Mouse (Mus musculus): ENCODE results near the gene Top2a. TPM values are rescaled to one million over a fixed set of nuclear protein-coding genes. Genes with fewer than 3 reads are reported as not detected.
A peak's percentile ranks its signal among the peaks of the same experiment; 100 is the strongest.

Gene Top2a
- polyA plus RNA-seq, 2 experiments = 134 to 205 TPM

DNA sequence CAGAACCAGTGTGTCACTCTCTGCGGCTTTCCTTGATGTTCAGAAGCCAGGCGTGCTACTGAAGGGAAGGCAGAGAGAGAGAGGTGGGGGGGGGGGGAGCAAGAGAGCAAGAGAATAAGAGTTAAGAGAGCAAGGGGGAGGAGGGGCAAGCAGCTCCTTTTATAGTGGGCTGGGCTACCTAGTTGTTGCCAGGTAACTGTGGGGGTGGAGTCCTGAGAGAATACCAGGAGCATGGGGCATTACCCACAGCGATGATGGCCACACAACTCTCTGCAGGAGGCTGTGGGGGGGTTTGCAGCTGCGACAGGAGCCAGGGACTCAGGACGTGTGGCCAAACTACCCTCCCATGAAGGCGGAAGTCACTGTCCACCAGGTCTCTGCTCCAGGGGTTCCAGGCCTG, 1.9 kb upstream of the Top2a start:
- Histone ChIP-seq H3K27ac (replicated peaks; ENCODE audit: low read depth, low read length) (no peak overlapping the region), H3K4me2 (replicated peaks; ENCODE audit: low read depth, low read length, severe bottlenecking) (no peak overlapping the region), H3K4me1 (ENCODE audit: control insufficient read depth, insufficient read depth, low read length) (peaks cover 3% of the 10 kb centered on the region; the same call in 1 of the 2 replicates), H3K9me3 (ENCODE audit: control insufficient read depth, low read length) (no peaks in the 10 kb centered on the region), H3K27me3 (ENCODE audit: control insufficient read depth, insufficient read depth, low read length) (no peaks in the 10 kb centered on the region), H3K9ac (ENCODE audit: low read depth, low read length, severe bottlenecking) (no peak overlapping the region), H3K4me3 (replicated peaks; ENCODE audit: low read length) (no peak overlapping the region), H3K36me3 (ENCODE audit: control insufficient read depth, insufficient read depth, low read length) (peaks cover 13% of the 10 kb centered on the region)
- 87% methylated on average over 6 of the region's 6 CpGs for WGBS
- TF ChIP-seq POLR2A (IDR thresholded peaks at IDR 0.05; ENCODE audit: borderline replicate concordance, extremely low read depth, insufficient read depth, insufficient read length) = no peak
- no peak for DNase-seq (ENCODE audit: low spot score)
- ATAC-seq (ENCODE audit: low FRiP score, low read depth) = no peak

DNA sequence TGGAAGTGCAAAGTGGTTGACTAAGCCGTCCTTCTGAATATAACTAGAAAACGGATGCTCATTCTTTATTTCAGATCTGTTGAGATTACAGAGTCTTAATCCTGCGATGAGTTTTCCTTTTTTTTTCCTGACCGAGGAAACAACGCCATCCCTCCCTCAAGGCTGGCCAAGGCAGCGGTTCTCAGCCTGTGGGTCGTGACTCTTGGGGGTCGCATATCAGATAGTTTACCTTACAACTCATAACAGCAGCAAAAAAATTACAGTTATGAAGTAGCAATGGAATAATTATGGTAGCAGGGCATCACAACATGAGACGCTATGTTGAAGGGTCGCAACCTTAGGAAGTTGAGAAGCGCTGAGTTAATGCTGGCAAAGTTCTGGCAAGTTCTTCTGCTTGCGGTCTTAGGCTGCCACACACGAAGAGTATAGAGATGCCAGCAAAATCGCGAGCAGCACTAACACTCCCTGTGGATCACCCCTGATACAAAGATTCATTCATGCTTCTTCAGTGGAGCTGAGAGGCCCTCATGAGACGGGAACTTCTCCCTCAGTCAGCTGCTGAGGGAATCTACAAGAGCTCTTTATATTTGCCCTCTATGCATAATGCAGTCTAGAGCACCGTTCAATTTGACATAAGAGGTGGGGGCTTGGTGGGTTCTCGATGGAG, 612 bp upstream of the Top2a start:
- TF ChIP-seq POLR2A (IDR thresholded peaks at IDR 0.05; ENCODE audit: borderline replicate concordance, extremely low read depth, insufficient read depth, insufficient read length) = no peak
- DNase-seq (ENCODE audit: low spot score) = peak; percentile 21
- H3K36me3 ChIP-seq (ENCODE audit: control insufficient read depth, insufficient read depth, low read length) = peaks cover 24% of the 10 kb centered on the region
- peak overlapping the region; percentile 69 for H3K4me3 ChIP-seq (replicated peaks; ENCODE audit: low read length)
- H3K27me3 ChIP-seq (ENCODE audit: control insufficient read depth, insufficient read depth, low read length) = no peaks in the 10 kb centered on the region
- WGBS = 47% methylated on average over 18 of the region's 18 CpGs
- peaks cover 5% of the 10 kb centered on the region; the same call in 1 of the 2 replicates for H3K4me1 ChIP-seq (ENCODE audit: control insufficient read depth, insufficient read depth, low read length)
- peak; percentile 11 for ATAC-seq (ENCODE audit: low FRiP score, low read depth)
- H3K27ac ChIP-seq (replicated peaks; ENCODE audit: low read depth, low read length) = peak overlapping the region; percentile 61; the same call in 1 of the 2 replicates
- H3K4me2 ChIP-seq (replicated peaks; ENCODE audit: low read depth, low read length, severe bottlenecking) = peak overlapping the region; percentile 49
- H3K9ac ChIP-seq (ENCODE audit: low read depth, low read length, severe bottlenecking) = peak overlapping the region; percentile 34; the same call in 1 of the 2 replicates
- no peaks in the 10 kb centered on the region for H3K9me3 ChIP-seq (ENCODE audit: control insufficient read depth, low read length)

- Histone ChIP-seq H3K9ac (ENCODE audit: low read depth, low read length, severe bottlenecking) (peak overlapping the region; percentile 74), H3K9me3 (ENCODE audit: control insufficient read depth, low read length) (no peaks in the 10 kb centered on the region), H3K27me3 (ENCODE audit: control insufficient read depth, insufficient read depth, low read length) (no peaks in the 10 kb centered on the region), H3K36me3 (ENCODE audit: control insufficient read depth, insufficient read depth, low read length) (peaks cover 37% of the 10 kb centered on the region), H3K4me3 (replicated peaks; ENCODE audit: low read length) (peak overlapping the region; percentile 69), H3K4me2 (replicated peaks; ENCODE audit: low read depth, low read length, severe bottlenecking) (peak overlapping the region; percentile 63), H3K4me1 (ENCODE audit: control insufficient read depth, insufficient read depth, low read length) (peaks cover 5% of the 10 kb centered on the region; the same call in 1 of the 2 replicates), H3K27ac (replicated peaks; ENCODE audit: low read depth, low read length) (0 out of 2 replicates have a peak overlapping the region, but pooled peaks have one; percentile 49)
- WGBS = 5% methylated on average over 4 of the region's 4 CpGs
- TF ChIP-seq POLR2A (IDR thresholded peaks at IDR 0.05; ENCODE audit: borderline replicate concordance, extremely low read depth, insufficient read depth, insufficient read length) = no peak
- no peak for ATAC-seq (ENCODE audit: low FRiP score, low read depth)
- DNase-seq (ENCODE audit: low spot score) = no peak
These were observed 895 bp downstream of the Top2a start for GRCm38 (mm10) chr11:99023094-99023493.

DNA sequence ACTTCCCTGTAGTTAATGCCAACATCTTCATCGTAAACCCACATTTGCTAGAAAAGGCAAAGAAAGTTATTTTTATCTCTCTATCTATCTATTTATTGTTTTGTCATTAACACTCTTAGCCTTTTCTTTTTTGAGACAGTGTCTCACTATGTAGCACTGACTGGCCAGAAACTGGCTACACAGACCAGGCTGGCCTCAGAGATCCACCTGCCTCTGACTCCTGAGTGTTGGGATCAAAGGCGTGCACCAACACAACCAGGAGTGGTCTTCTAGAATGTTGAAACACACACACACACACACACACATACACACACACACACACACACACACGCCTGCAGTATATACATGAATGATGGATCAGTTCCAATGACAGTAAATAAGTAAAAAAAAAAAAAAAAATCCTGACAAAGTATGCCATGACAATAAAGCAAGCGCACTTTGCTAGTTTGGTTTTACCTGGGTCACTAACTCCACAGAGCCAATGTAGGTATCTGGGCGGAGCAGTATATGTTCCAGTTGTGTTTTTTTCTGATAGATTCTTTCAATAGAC, 1.5 kb downstream of the Top2a start:
- Histone ChIP-seq H3K4me3 (replicated peaks; ENCODE audit: low read length) (peak overlapping the region; percentile 69), H3K36me3 (ENCODE audit: control insufficient read depth, insufficient read depth, low read length) (peaks cover 43% of the 10 kb centered on the region), H3K4me1 (ENCODE audit: control insufficient read depth, insufficient read depth, low read length) (peaks cover 5% of the 10 kb centered on the region; the same call in 1 of the 2 replicates), H3K9me3 (ENCODE audit: control insufficient read depth, low read length) (no peaks in the 10 kb centered on the region), H3K27me3 (ENCODE audit: control insufficient read depth, insufficient read depth, low read length) (no peaks in the 10 kb centered on the region), H3K9ac (ENCODE audit: low read depth, low read length, severe bottlenecking) (no peak overlapping the region), H3K4me2 (replicated peaks; ENCODE audit: low read depth, low read length, severe bottlenecking) (peak overlapping the region; percentile 63), H3K27ac (replicated peaks; ENCODE audit: low read depth, low read length) (no peak overlapping the region)
- TF ChIP-seq POLR2A (IDR thresholded peaks at IDR 0.05; ENCODE audit: borderline replicate concordance, extremely low read depth, insufficient read depth, insufficient read length) = no peak
- 74% methylated on average over 5 of the region's 5 CpGs for WGBS
- ATAC-seq (ENCODE audit: low FRiP score, low read depth) (no peak), DNase-seq (ENCODE audit: low spot score) (no peak)

- no peak for DNase-seq (ENCODE audit: low spot score)
- ATAC-seq (ENCODE audit: low FRiP score, low read depth) = no peak
- H3K9ac ChIP-seq (ENCODE audit: low read depth, low read length, severe bottlenecking) = no peak overlapping the region
- no peak for TF ChIP-seq POLR2A (IDR thresholded peaks at IDR 0.05; ENCODE audit: borderline replicate concordance, extremely low read depth, insufficient read depth, insufficient read length)
- H3K27me3 ChIP-seq (ENCODE audit: control insufficient read depth, insufficient read depth, low read length) = no peaks in the 10 kb centered on the region
- no peak overlapping the region for H3K4me3 ChIP-seq (replicated peaks; ENCODE audit: low read length)
- H3K9me3 ChIP-seq (ENCODE audit: control insufficient read depth, low read length) = no peaks in the 10 kb centered on the region
- no peak overlapping the region for H3K4me2 ChIP-seq (replicated peaks; ENCODE audit: low read depth, low read length, severe bottlenecking)
- H3K27ac ChIP-seq (replicated peaks; ENCODE audit: low read depth, low read length) = no peak overlapping the region
- peaks cover 69% of the 10 kb centered on the region for H3K36me3 ChIP-seq (ENCODE audit: control insufficient read depth, insufficient read depth, low read length)
- WGBS = 94% methylated on average over 6 of the region's 6 CpGs
- peaks cover 5% of the 10 kb centered on the region; the same call in 1 of the 2 replicates for H3K4me1 ChIP-seq (ENCODE audit: control insufficient read depth, insufficient read depth, low read length)
These were observed 4.1 kb downstream of the Top2a start for GRCm38 (mm10) chr11:99019844-99020243.
